Mouse (Mus musculus): ENCODE measurements around the gene Cd80.

GRCm38 (mm10) chr16:38425799-38426198 is 29.6 kb upstream of the Cd80 start:
- TF ChIP-seq CTCF (IDR thresholded peaks at IDR 0.05; ENCODE audit: borderline replicate concordance, extremely low read depth, insufficient read depth, insufficient read length) (no peak), POLR2A (IDR thresholded peaks at IDR 0.05; ENCODE audit: borderline replicate concordance, extremely low read depth, insufficient read depth, insufficient read length, poor library complexity, severe bottlenecking) (no peak)

Data from brain, embryonic 14.5 days (tissue).